Mouse (Mus musculus): ENCODE measurements around the gene Cstad. TPM values are rescaled to one million over a fixed set of nuclear protein-coding genes. Genes with fewer than 3 reads are reported as not detected.

Cstad gene
- total RNA-seq, 1 experiment: 0.54 TPM

DNA sequence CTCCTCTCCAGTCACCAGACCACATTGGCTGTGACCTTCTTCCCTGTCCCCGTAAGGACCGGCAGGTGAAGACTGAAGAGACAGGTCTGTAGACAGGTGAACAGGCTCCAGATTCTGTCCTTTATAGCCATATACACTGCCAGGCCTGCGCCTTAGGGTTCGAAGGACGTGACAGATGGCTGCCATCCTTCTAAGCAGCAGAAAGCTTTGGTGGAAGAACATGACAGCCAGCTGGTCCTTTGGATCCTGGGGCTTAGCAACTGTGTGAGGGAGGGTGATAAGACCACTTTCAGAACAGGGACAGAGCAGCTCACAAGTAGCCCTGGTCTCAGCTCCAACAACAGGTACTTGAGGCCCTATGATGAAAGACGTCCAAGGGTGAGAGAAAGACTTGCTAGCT lies 43.2 kb downstream of the Cstad start:
- in situ Hi-C loops (cut with MboI; ENCODE audit: low sequenced_read_pairs in 2 of 2, unreplicated experiment in 2 of 2): no loop called here
- Histone ChIP-seq H3K9ac (ENCODE audit: insufficient read depth, low read depth, low read length, poor library complexity, severe bottlenecking) (no peak overlapping the region), H3K27ac (ENCODE audit: insufficient read depth, low read depth, low read length, poor library complexity, severe bottlenecking) (no peak overlapping the region), H3K9me3 (ENCODE audit: control insufficient read depth, insufficient read depth, low read depth, low read length) (no peaks in the 10 kb centered on the region), H3K4me3 (ENCODE audit: insufficient read depth in 1 of 2, low read depth in 1 of 2, low read length in 2 of 2, poor library complexity in 1 of 2, severe bottlenecking in 1 of 2) (no peak overlapping the region), H3K36me3 (ENCODE audit: control insufficient read depth, insufficient read depth, low read length, poor library complexity, severe bottlenecking) (no peaks in the 10 kb centered on the region), H3K4me1 (ENCODE audit: control insufficient read depth in 2 of 2, insufficient read depth in 2 of 2, low read length in 2 of 2, poor library complexity in 1 of 2) (peaks cover 0 to 2% of the 10 kb centered on the region in 2 experiments; a peak in 1 of 4 replicates)
- DNase-seq (ENCODE audit: low read depth, low spot score): no peak
- TF ChIP-seq ZNF384 (IDR thresholded peaks at IDR 0.05; ENCODE audit: low read depth, low read length) (no peak), MAFK (IDR thresholded peaks at IDR 0.05; ENCODE audit: insufficient read depth, low read depth, low read length) (no peak), HCFC1 (IDR thresholded peaks at IDR 0.05; ENCODE audit: borderline replicate concordance, insufficient read depth, low read length) (no peak), CHD2 (IDR thresholded peaks at IDR 0.05; ENCODE audit: low read depth, low read length) (no peak), ZC3H11A (IDR thresholded peaks at IDR 0.05; ENCODE audit: borderline replicate concordance, low read depth, low read length) (no peak)

- peaks cover 0 to 2% of the 10 kb centered on the region in 2 experiments; a peak in 1 of 4 replicates for H3K4me1 ChIP-seq (ENCODE audit: control insufficient read depth in 2 of 2, insufficient read depth in 2 of 2, low read length in 2 of 2, poor library complexity in 1 of 2)
- H3K9ac ChIP-seq (ENCODE audit: insufficient read depth, low read depth, low read length, poor library complexity, severe bottlenecking): no peak overlapping the region
- in situ Hi-C loops (cut with MboI; ENCODE audit: low sequenced_read_pairs in 2 of 2, unreplicated experiment in 2 of 2): no loop called here
Observed at GRCm38 (mm10) chr2:30640021-30640481, 45.2 kb downstream of the Cstad start.

DNA sequence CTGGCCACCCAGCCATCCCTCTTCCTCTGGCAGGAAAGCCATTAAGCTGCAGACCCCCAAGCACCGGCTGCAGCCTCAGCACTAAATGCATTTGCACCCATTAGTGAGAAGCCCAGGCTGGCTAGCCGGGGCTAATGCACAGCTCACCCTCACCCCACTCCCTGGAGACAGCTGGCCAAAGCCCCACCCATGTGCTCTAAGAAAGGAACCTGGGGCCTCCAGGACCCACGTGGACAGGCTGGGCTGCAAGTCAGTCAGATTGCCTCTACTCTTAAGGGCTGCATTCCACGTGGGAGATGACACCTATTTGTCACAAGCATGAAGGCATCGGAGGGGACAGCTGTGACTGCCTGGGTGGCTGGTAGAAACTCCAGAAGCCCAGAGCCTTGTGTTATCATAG lies 48.0 kb downstream of the Cstad start:
- no peaks in the 10 kb centered on the region for H3K36me3 ChIP-seq (ENCODE audit: control insufficient read depth, insufficient read depth, low read length, poor library complexity, severe bottlenecking)
- no peak for DNase-seq (ENCODE audit: low read depth, low spot score)
- no peak overlapping the region for H3K9ac ChIP-seq (ENCODE audit: insufficient read depth, low read depth, low read length, poor library complexity, severe bottlenecking)
- no peak overlapping the region for H3K27ac ChIP-seq (ENCODE audit: insufficient read depth, low read depth, low read length, poor library complexity, severe bottlenecking)
- no peaks in the 10 kb centered on the region for H3K9me3 ChIP-seq (ENCODE audit: control insufficient read depth, insufficient read depth, low read depth, low read length)
- in situ Hi-C loops (cut with MboI; ENCODE audit: low sequenced_read_pairs in 2 of 2, unreplicated experiment in 2 of 2): no loop called here
- no peak for TF ChIP-seq ZNF384 (IDR thresholded peaks at IDR 0.05; ENCODE audit: low read depth, low read length)
- no peak for TF ChIP-seq CHD2 (IDR thresholded peaks at IDR 0.05; ENCODE audit: low read depth, low read length)
- TF ChIP-seq MAFK (IDR thresholded peaks at IDR 0.05; ENCODE audit: insufficient read depth, low read depth, low read length): no peak
- no peak for TF ChIP-seq HCFC1 (IDR thresholded peaks at IDR 0.05; ENCODE audit: borderline replicate concordance, insufficient read depth, low read length)
- TF ChIP-seq ZC3H11A (IDR thresholded peaks at IDR 0.05; ENCODE audit: borderline replicate concordance, low read depth, low read length): no peak
- H3K4me1 ChIP-seq (ENCODE audit: control insufficient read depth in 2 of 2, insufficient read depth in 2 of 2, low read length in 2 of 2, poor library complexity in 1 of 2): peaks cover 0 to 9% of the 10 kb centered on the region in 2 experiments; a peak in 1 of 4 replicates
- no peak overlapping the region for H3K4me3 ChIP-seq (ENCODE audit: insufficient read depth in 1 of 2, low read depth in 1 of 2, low read length in 2 of 2, poor library complexity in 1 of 2, severe bottlenecking in 1 of 2)

More at GRCm38 (mm10) chr2:30640021-30640481, 45.2 kb downstream of the Cstad start:
- DNase-seq (ENCODE audit: low read depth, low spot score): no peak
- H3K4me3 ChIP-seq (ENCODE audit: insufficient read depth in 1 of 2, low read depth in 1 of 2, low read length in 2 of 2, poor library complexity in 1 of 2, severe bottlenecking in 1 of 2): no peak overlapping the region
- no peak overlapping the region for H3K27ac ChIP-seq (ENCODE audit: insufficient read depth, low read depth, low read length, poor library complexity, severe bottlenecking)
- no peaks in the 10 kb centered on the region for H3K9me3 ChIP-seq (ENCODE audit: control insufficient read depth, insufficient read depth, low read depth, low read length)
- H3K36me3 ChIP-seq (ENCODE audit: control insufficient read depth, insufficient read depth, low read length, poor library complexity, severe bottlenecking): no peaks in the 10 kb centered on the region
- no peak for TF ChIP-seq CHD2 (IDR thresholded peaks at IDR 0.05; ENCODE audit: low read depth, low read length)
- no peak for TF ChIP-seq ZC3H11A (IDR thresholded peaks at IDR 0.05; ENCODE audit: borderline replicate concordance, low read depth, low read length)
- TF ChIP-seq MAFK (IDR thresholded peaks at IDR 0.05; ENCODE audit: insufficient read depth, low read depth, low read length): no peak
- no peak for TF ChIP-seq ZNF384 (IDR thresholded peaks at IDR 0.05; ENCODE audit: low read depth, low read length)
- no peak for TF ChIP-seq HCFC1 (IDR thresholded peaks at IDR 0.05; ENCODE audit: borderline replicate concordance, insufficient read depth, low read length)

DNA sequence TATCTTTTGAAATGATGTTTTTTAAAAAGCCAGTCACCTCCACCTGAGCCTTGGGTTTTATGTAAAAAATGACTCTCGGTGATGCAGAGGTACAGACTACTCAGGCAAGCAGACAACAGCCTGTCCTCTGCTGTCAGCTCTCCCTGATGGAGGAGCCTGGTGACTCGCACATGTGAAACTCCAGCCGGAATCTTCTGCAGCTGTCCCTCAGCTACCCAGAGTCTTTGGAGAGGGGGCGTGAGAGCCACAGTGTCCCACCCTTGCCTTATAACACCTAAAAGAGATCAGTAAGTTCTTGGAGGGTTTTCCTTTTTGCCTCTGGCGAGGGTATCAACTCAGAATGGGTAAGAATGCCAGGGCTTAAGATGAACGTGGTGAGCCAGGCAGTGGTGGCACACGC lies 48.6 kb downstream of the Cstad start:
- peaks cover 0 to 9% of the 10 kb centered on the region in 2 experiments; a peak in 1 of 4 replicates for H3K4me1 ChIP-seq (ENCODE audit: control insufficient read depth in 2 of 2, insufficient read depth in 2 of 2, low read length in 2 of 2, poor library complexity in 1 of 2)
- in situ Hi-C loops (cut with MboI; ENCODE audit: low sequenced_read_pairs in 2 of 2, unreplicated experiment in 2 of 2): no loop called here

More for the DNA sequence above, 48.6 kb downstream of the Cstad start:
- TF ChIP-seq MAFK (IDR thresholded peaks at IDR 0.05; ENCODE audit: insufficient read depth, low read depth, low read length): no peak
- TF ChIP-seq HCFC1 (IDR thresholded peaks at IDR 0.05; ENCODE audit: borderline replicate concordance, insufficient read depth, low read length): no peak
- no peak for TF ChIP-seq ZNF384 (IDR thresholded peaks at IDR 0.05; ENCODE audit: low read depth, low read length)
- no peak for TF ChIP-seq CHD2 (IDR thresholded peaks at IDR 0.05; ENCODE audit: low read depth, low read length)
- no peak for TF ChIP-seq ZC3H11A (IDR thresholded peaks at IDR 0.05; ENCODE audit: borderline replicate concordance, low read depth, low read length)
- H3K9me3 ChIP-seq (ENCODE audit: control insufficient read depth, insufficient read depth, low read depth, low read length): no peaks in the 10 kb centered on the region
- no peak for DNase-seq (ENCODE audit: low read depth, low spot score)
- H3K9ac ChIP-seq (ENCODE audit: insufficient read depth, low read depth, low read length, poor library complexity, severe bottlenecking): no peak overlapping the region
- H3K36me3 ChIP-seq (ENCODE audit: control insufficient read depth, insufficient read depth, low read length, poor library complexity, severe bottlenecking): no peaks in the 10 kb centered on the region
- H3K4me3 ChIP-seq (ENCODE audit: insufficient read depth in 1 of 2, low read depth in 1 of 2, low read length in 2 of 2, poor library complexity in 1 of 2, severe bottlenecking in 1 of 2): no peak overlapping the region
- H3K27ac ChIP-seq (ENCODE audit: insufficient read depth, low read depth, low read length, poor library complexity, severe bottlenecking): no peak overlapping the region

All from ES-E14 (cell line).